Mouse (Mus musculus) brain, embryonic 14.5 days (tissue): ENCODE data around the gene Mycbpap.

ENCODE experiments used
- CTCF ChIP-seq: fragments of 200-500 bp; IDR thresholded peaks from 2 replicates; pipeline ENCODE4 v1.5.1; 2012; ENCODE audit warnings: inconsistent platforms, mild to moderate bottlenecking, moderate library complexity, borderline replicate concordance; ENCODE audit not compliant: insufficient read depth, insufficient read length; ENCODE audit errors: extremely low read depth
- POLR2A ChIP-seq: fragments of 200-500 bp; IDR thresholded peaks from 2 replicates; pipeline ENCODE4 v1.6.1; 2012; ENCODE audit warnings: mild to moderate bottlenecking, inconsistent platforms, borderline replicate concordance; ENCODE audit not compliant: poor library complexity, insufficient read depth, insufficient read length, severe bottlenecking; ENCODE audit errors: extremely low read depth

- TF ChIP-seq POLR2A (no peak), CTCF (no peak)
These were observed 38.8 kb downstream of the Mycbpap start for GRCm38 (mm10) chr11:94482738-94483137.
